Mouse (Mus musculus) adrenal gland, postnatal 0 days (tissue): ENCODE results near the gene Selplg. TPM values are rescaled to one million over a fixed set of nuclear protein-coding genes. Genes with fewer than 3 reads are reported as not detected.

ENCODE experiments used
- polyA plus RNA-seq: library from polyadenylated mRNA; unstranded; fragments of >200 nt; fragmentation: Nextera tagmentation; extraction: Ambion mirVana; gene quantifications from 2 replicates; pipeline ENCODE4 v1.2.1, GENCODE M21; 2015

Gene Selplg
- polyA plus RNA-seq, result 4.5 and 5.3 TPM in 2 replicates

DNA sequence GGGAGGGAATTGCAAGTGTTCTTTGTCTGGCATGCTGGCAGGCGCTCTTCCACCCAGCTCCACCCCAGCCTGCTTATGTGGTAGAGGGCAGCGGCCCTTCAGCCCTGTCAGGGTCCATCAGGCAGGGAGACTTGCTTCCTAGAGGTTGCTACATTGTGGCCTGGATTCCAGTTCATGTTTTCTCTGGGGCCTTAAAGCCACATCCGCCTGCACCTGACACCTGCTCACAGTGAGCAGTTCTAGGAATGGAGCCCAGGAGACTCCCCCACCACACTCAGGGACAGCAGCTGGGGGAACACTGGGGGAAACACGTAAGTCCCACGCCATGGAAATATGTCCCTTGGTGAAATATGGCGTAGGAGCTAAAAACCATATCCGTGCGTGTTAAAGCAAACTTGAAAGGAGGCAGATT is at the start of gene Selplg:
Gene Selplg (minus strand): TSS at position 155 of the 412 bp plus-strand sequence.

DNA sequence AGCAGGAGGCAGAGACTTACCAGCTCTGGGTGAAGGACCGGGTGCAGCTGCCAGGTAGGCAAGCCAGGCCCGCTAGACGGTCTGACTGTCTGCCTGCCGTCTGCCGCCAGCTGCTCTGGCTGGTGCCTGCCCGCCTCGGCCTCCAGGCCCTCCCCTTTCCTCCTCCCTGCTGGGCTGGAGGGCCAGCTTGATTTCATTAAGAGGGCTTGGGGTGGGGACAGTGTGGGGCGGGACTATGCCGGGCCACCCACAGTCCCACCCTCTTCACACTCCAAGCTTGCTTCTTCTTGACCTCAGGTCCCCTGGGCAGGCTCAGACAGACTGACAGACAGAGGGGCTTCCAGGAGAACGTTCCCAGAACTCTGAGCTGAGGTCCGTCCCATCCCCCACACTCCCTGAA is 32.2 kb downstream of the Selplg start, which contains the start of gene Tmem119:
Gene Tmem119 (minus strand): TSS at position 237 of the 400 bp plus-strand sequence.

DNA sequence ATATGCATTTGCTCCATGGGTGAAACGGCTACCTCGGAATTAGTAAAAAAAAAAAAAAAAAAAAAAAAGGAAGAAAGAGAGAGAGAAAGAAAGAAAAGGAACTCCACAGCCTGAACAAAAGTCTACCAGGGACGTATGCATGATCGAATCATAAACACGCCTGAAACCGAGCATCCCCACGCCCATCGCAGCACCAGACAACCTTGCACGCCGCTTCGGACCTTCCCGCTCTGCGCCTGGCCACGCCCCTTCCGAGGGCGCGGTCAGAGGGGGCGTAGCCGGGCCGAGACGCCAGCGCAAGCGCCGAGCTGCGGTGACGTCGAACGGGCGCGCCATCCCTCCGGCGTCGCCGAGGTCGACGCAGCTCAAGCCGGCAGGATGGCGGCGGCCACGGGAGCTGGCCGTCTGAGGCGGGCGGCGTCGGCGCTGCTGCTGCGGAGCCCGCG is 60.0 kb downstream of the Selplg start, which contains the start of the genes Sart3 and Iscu:
Gene Sart3 (minus strand): TSS at position 61 of the 446 bp plus-strand sequence.
Gene Iscu (plus strand): TSS at position 299 of the 446 bp plus-strand sequence.

Other genes starting within 250 kb of the Selplg start
- gene Cmklr1, start 182.2 kb downstream of the Selplg start, polyA plus RNA-seq, result 6.6 and 7.1 TPM in 2 replicates
- gene 1700069L16Rik, start 107.9 kb downstream of the Selplg start, polyA plus RNA-seq, result not detected in 2 replicates
- 7.9 and 9.6 TPM in 2 replicates for gene Ficd, start 96.8 kb downstream of the Selplg start, polyA plus RNA-seq
- gene Sart3, start 60.1 kb downstream of the Selplg start, polyA plus RNA-seq, result 15.9 and 22.9 TPM in 2 replicates
- 640 and 1,026 TPM in 2 replicates for gene Iscu, start 59.9 kb downstream of the Selplg start, polyA plus RNA-seq
- gene Tmem119, start 32.1 kb downstream of the Selplg start, polyA plus RNA-seq, result 59.4 and 96.1 TPM in 2 replicates
- gene Coro1c, start 76.1 kb upstream of the Selplg start, polyA plus RNA-seq, result 65.4 and 71.3 TPM in 2 replicates
- 6.3 and 9.8 TPM in 2 replicates for gene Ssh1, start 161.2 kb upstream of the Selplg start, polyA plus RNA-seq
- 0.14 and 0.19 TPM in 2 replicates for gene Dao, start 171.1 kb upstream of the Selplg start, polyA plus RNA-seq
- gene Usp30, start 232.8 kb upstream of the Selplg start, polyA plus RNA-seq, result 8.4 and 13.2 TPM in 2 replicates